Mouse (Mus musculus) cerebellum, postnatal 36 days (tissue): Measurements from ENCODE around the gene Eva1b.

ENCODE experiments used
- DNase-seq, 2 experiments: peaks; one replicate each; pipeline ENCODE4 v3.0.0; 2021 to 2022; ENCODE audit warnings: mixed read lengths in 2 of 2

Gene Eva1b

GRCm38 (mm10) chr4:126147533-126148160, at the start of gene Eva1b:
Gene Eva1b (plus strand): TSS chr4:126147744.
- DNase-seq = no peak

- no peak for DNase-seq
These were observed 48.2 kb upstream of the Eva1b start for GRCm38 (mm10) chr4:126099365-126099764.

DNA sequence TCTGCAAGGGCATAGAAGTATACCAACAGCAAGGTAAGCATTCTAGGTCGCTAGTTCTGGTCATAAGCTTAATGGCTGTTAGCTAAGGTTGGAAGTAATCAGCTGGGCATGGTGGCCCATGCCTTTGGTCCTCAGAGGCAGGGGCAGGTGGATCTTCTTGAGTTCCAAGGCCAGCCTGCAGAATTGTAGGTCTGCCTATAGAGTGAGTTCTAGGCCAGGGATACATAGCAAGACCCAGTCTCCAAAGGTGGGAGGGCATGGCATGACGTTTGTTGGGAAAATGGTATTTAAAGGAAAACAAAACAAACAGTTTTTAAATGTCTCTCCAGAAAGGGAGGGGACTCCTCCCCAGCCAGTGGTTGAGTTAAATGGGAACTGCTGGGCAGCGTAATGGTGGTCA, 46.8 kb upstream of the Eva1b start:
- no peak for DNase-seq

- DNase-seq = no peak
These were observed 45.3 kb upstream of the Eva1b start for GRCm38 (mm10) chr4:126102061-126102841.

DNA sequence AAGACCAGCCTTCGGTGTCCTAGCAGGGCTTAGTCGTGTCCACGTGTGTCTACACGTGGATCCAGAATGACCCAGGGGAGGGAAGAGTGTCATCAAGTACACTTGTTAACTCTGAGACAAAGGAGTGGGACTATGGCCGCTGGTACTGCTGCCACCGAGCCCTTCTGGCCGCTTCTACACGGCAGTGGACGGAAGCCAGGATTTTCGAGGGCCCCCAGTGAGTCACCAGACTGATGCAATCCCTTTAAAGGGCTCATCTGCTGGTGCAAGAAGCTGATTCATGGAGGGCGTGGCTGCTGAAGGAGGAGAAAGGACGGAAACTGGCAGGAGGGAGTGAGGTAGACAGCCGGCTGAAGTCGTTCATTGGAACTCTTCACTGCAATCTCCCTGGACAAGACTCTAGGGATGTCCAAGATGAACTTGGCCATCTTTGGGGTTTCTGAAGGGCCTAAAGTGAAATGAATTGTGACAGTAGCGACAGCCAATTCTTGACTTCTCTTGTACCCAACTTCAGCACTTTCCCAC, 44.4 kb upstream of the Eva1b start:
- peak; percentile 75 for DNase-seq

- peak; percentile 93 to 96 for DNase-seq
These were observed 43.9 kb upstream of the Eva1b start, which contains the start of gene Stk40 for GRCm38 (mm10) chr4:126103590-126104068. Gene Stk40 (plus strand): TSS chr4:126103957.

- DNase-seq = peak; percentile 57 to 58
These were observed 43.1 kb upstream of the Eva1b start for GRCm38 (mm10) chr4:126104261-126105075.

GRCm38 (mm10) chr4:126105131-126105783, 42.3 kb upstream of the Eva1b start:
- no peak for DNase-seq

- DNase-seq = no peak
These were observed 39.3 kb upstream of the Eva1b start for GRCm38 (mm10) chr4:126108061-126108740.

- no peak for DNase-seq
These were observed 37.8 kb upstream of the Eva1b start for GRCm38 (mm10) chr4:126109613-126110373.

GRCm38 (mm10) chr4:126110374-126111152, 37.0 kb upstream of the Eva1b start:
- DNase-seq = peak; percentile 72 to 74

DNA sequence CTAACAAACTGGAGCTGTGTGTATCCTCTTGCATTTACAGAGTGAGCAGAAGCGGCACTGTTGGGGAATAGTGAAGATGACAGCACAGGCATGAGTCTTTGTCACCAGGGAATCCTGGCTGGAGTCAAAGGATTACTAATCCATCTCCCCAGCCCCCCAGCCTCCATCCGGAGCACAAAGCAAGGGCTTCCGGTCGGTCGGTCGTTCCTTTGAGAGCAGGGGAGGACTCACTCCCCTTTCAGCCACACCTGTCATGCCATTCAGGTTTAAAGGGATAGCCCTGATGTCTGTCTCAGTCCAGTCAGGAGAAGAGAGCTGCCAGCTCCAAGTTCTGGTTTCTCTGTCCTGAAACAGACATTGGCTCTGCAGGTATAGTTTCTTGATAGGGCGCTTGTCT, 36.4 kb upstream of the Eva1b start:
- DNase-seq = peak in 1 of 2 experiments; percentile 40

- DNase-seq = peak; percentile 59 to 61
These were observed 34.3 kb upstream of the Eva1b start for GRCm38 (mm10) chr4:126113243-126113642.

DNA sequence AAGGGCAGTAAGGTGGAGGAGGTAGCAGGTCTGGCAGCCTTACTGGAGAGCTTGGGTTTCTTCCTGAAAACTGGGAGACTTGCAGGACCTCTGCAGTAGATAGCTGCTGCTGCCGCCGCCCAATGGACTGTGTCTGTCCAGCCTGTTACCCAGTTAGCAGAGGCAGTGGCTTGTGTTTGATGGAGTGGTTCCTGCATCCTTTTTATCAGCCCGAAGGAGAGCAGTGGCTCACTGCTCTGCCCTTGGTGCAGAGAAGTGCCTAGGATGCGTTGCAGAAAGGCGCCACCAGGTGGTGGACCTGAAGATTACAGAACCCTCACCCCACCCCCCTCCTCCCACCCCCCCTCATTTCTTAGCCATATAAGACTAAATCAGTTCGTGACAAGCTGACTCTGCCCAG, 33.6 kb upstream of the Eva1b start:
- peak; percentile 67 to 72 for DNase-seq

DNA sequence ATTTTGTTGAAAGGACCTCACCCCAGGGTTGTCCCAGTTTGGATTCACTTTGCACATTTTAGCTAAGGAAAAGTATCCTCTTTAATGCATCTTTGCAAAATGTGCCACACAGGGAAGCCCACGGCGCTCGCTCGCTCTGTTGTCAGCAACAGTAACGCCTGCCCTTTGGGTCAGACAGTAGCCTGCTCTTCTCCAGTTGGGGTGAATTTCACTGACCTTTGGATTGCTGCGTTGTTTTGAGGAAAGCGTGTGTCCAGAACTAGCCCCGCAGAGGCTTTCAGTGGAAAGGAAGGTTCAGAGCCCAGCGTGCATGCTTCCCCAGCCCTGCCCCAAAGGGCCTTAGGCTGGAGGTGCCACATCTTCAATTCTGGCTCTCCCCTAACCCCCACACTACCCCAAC, 32.1 kb upstream of the Eva1b start:
- no peak for DNase-seq

- DNase-seq = no peak
These were observed 31.5 kb upstream of the Eva1b start for GRCm38 (mm10) chr4:126115871-126116521.

- DNase-seq = no peak
These were observed 30.4 kb upstream of the Eva1b start for GRCm38 (mm10) chr4:126117116-126117515.

- peak; percentile 56 to 69 for DNase-seq
These were observed 28.9 kb upstream of the Eva1b start for GRCm38 (mm10) chr4:126118651-126119050.

- peak; percentile 35 to 56 for DNase-seq
These were observed 28.5 kb upstream of the Eva1b start for GRCm38 (mm10) chr4:126119051-126119450.

DNA sequence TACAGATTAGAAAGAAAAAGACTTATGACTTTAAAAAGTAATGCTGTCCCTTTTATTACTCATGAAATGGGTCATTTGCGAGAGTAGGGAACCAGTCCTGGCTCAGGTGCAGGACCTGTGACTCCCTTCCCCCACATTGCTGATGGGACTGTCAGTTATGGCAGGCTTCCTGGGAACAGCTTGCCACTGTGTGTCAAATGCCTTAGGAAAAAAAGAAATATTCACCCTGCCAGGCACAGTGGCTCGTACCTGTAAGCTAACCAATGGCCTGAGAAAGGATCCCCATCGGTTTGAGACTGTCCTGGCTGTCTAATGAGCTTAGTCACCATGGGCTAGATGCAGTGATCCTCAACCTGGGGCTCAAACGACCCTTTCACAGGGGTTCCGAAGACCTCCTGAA, 27.5 kb upstream of the Eva1b start:
- DNase-seq = peak; percentile 80 to 81
